Mouse (Mus musculus) cerebellum, adult 2 months (tissue): ENCODE data around the gene Zcchc7. TPM values are rescaled to one million over a fixed set of nuclear protein-coding genes. Genes with fewer than 3 reads are reported as not detected.

ENCODE experiments used
- DNase-seq, 2 experiments: peaks; one replicate each; pipeline ENCODE4 v3.0.0; 2021
- H3K27ac ChIP-seq: fragments of 200-500 bp; 2 replicates; pipeline ENCODE4 v1.5.1; 2012; ENCODE audit warnings: low read length, control low read depth, inconsistent platforms; ENCODE audit not compliant: insufficient read depth
- H3K27me3 ChIP-seq: fragments of 200-500 bp; 2 replicates; pipeline ENCODE4 v1.6.1; 2012; ENCODE audit warnings: inconsistent platforms, mild to moderate bottlenecking, low read length, moderate library complexity; ENCODE audit not compliant: control insufficient read depth, insufficient read depth
- H3K4me1 ChIP-seq: fragments of 200-500 bp; 2 replicates; pipeline ENCODE4 v1.6.1; 2011; ENCODE audit warnings: low read length; ENCODE audit not compliant: control insufficient read depth, insufficient read depth
- H3K4me3 ChIP-seq: fragments of 200-500 bp; replicated peaks from 2 replicates; pipeline ENCODE3; 2011; ENCODE audit warnings: mild to moderate bottlenecking, low read depth, low read length, control low read depth; ENCODE audit not compliant: insufficient read depth
- CTCF ChIP-seq: fragments of 200-500 bp; IDR thresholded peaks from 2 replicates; pipeline ENCODE4 v1.5.1; 2011; ENCODE audit warnings: low read depth, mild to moderate bottlenecking, control low read depth, low read length, moderate library complexity, borderline replicate concordance; ENCODE audit not compliant: insufficient read depth
- POLR2A ChIP-seq: fragments of 200-500 bp; IDR thresholded peaks from 2 replicates; pipeline ENCODE4 v1.6.1; 2011; ENCODE audit warnings: low read length, control low read depth, borderline replicate concordance; ENCODE audit not compliant: insufficient read depth
- WGBS: fragments of 180-500 bp; shearing (Covaris S2); methylation state at CpG from one replicate; pipeline ENCODE4 v1.1.7; 2018; 5-methylcytosine and 5-hydroxymethylcytosine counted together
- polyA plus RNA-seq: library from polyadenylated mRNA; depleted of rRNA; stranded (reverse); fragments of >200 nt; gene quantifications from 2 replicates; pipeline ENCODE4 v1.2.3, GENCODE M21; 2012

The Zcchc7 gene
- polyA plus RNA-seq, 1 experiment, result 58.0 TPM

- no peak overlapping the region for H3K4me3 ChIP-seq
- DNase-seq, result peak in 1 of 2 experiments; percentile 15
- no peak overlapping the region for H3K27ac ChIP-seq
- TF ChIP-seq CTCF (no peak), POLR2A (no peak)
- peaks cover 15% of the 10 kb centered on the region; the same call in 1 of the 2 replicates for H3K27me3 ChIP-seq
- 4% methylated on average over 25 of the region's 25 CpGs for WGBS
- H3K4me1 ChIP-seq, result no peaks in the 10 kb centered on the region
Measured at GRCm38 (mm10) chr4:44711136-44711900, 44.4 kb upstream of the Zcchc7 start.

- Histone ChIP-seq H3K27ac (no peak overlapping the region), H3K4me1 (no peaks in the 10 kb centered on the region), H3K27me3 (peaks cover 15% of the 10 kb centered on the region; the same call in 1 of the 2 replicates), H3K4me3 (no peak overlapping the region)
- TF ChIP-seq POLR2A, result no peak
- no peak for TF ChIP-seq CTCF
- 6% methylated on average over 25 of the region's 25 CpGs for WGBS
- DNase-seq, result peak in 1 of 2 experiments; percentile 18
Measured at GRCm38 (mm10) chr4:44712051-44712700, 43.5 kb upstream of the Zcchc7 start.

GRCm38 (mm10) chr4:44712786-44713553 is 42.7 kb upstream of the Zcchc7 start:
- TF ChIP-seq POLR2A, result no peak
- TF ChIP-seq CTCF, result no peak
- DNase-seq, result peak in 1 of 2 experiments; percentile 39
- WGBS, result 3% methylated on average over 50 of the region's 50 CpGs
- H3K4me1 ChIP-seq, result no peaks in the 10 kb centered on the region
- H3K4me3 ChIP-seq, result no peak overlapping the region
- no peak overlapping the region for H3K27ac ChIP-seq
- peaks cover 15% of the 10 kb centered on the region; the same call in 1 of the 2 replicates for H3K27me3 ChIP-seq

DNA sequence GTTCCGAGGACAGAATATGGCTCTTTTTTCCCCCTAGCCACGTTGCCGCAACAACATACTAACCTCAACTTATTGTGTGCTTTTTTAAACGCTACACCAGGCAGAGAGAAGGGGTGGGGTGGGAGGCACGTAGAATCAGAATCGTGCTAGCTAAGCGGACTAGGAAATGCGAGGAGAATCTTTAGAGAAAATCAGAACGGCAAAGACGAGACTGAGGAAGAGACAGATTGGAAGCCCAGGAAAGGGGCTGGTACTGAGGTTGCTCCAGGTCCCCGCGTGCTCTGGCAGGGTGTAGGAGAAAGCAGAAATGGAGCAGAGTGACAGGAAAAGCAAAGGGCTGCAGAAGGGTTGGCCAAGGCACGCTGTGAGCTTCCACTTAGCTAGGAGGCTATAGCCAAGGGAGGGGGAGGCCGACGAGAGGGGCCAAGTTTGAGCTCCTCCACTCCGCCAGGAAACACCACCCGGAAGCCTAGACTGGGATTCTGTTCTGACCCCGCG is 42.1 kb upstream of the Zcchc7 start:
- peak in 1 of 2 experiments; percentile 16 for DNase-seq
- 2% methylated on average over 19 of the region's 19 CpGs for WGBS
- Histone ChIP-seq H3K4me3 (no peak overlapping the region), H3K4me1 (no peaks in the 10 kb centered on the region), H3K27ac (no peak overlapping the region), H3K27me3 (peaks cover 15% of the 10 kb centered on the region; the same call in 1 of the 2 replicates)
- no peak for TF ChIP-seq CTCF
- TF ChIP-seq POLR2A, result no peak

- no peak for TF ChIP-seq CTCF
- no peak for TF ChIP-seq POLR2A
Measured at GRCm38 (mm10) chr4:44714111-44714621, 41.5 kb upstream of the Zcchc7 start.

DNA sequence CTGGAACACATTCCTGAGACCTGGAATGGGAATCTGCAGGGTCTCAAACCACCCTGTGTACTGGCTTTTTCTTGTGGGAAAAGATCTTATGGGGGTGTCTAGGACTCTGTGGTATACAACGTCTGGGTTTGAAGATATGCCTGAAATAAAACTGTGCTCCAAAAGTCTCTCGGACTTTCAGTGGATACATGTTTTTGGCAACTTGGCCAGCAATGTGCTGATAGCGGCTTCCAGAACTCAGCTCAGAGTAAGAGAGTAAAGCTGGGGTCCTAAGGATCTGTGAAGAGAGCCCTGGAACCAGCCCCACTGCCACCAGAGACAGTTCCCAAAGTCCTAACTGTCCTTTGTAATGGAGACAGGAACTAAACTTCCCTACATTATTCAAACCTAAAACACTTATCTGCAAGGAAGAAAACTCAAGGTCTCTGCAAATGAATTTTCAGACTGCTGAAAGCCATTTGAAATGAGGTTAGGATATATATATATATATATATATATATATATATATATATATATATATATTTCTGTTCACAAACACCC is 40.0 kb upstream of the Zcchc7 start:
- Histone ChIP-seq H3K4me1 (no peaks in the 10 kb centered on the region), H3K27ac (no peak overlapping the region), H3K27me3 (peaks cover 14% of the 10 kb centered on the region; the same call in 1 of the 2 replicates), H3K4me3 (no peak overlapping the region)
- TF ChIP-seq POLR2A, result no peak
- no peak for TF ChIP-seq CTCF
- WGBS, result 19% methylated on average over 3 of the region's 3 CpGs
- no peak for DNase-seq

More at GRCm38 (mm10) chr4:44714111-44714621, 41.5 kb upstream of the Zcchc7 start:
- no peak overlapping the region for H3K4me3 ChIP-seq
- no peaks in the 10 kb centered on the region for H3K4me1 ChIP-seq
- H3K27me3 ChIP-seq, result peaks cover 15% of the 10 kb centered on the region; the same call in 1 of the 2 replicates
- no peak overlapping the region for H3K27ac ChIP-seq
- peak in 1 of 2 experiments; percentile 13 for DNase-seq
- 3% methylated on average over 27 of the region's 27 CpGs for WGBS

- Histone ChIP-seq H3K27me3 (peaks cover 12% of the 10 kb centered on the region; the same call in 1 of the 2 replicates), H3K27ac (no peak overlapping the region), H3K4me3 (no peak overlapping the region), H3K4me1 (no peaks in the 10 kb centered on the region)
- TF ChIP-seq CTCF (no peak), POLR2A (no peak)
- 15% methylated on average over 10 of the region's 10 CpGs for WGBS
- DNase-seq, result no peak
Measured at GRCm38 (mm10) chr4:44716391-44716790, 39.3 kb upstream of the Zcchc7 start.

- no peak overlapping the region for H3K4me3 ChIP-seq
- DNase-seq, result no peak
- TF ChIP-seq POLR2A (no peak), CTCF (no peak)
- H3K4me1 ChIP-seq, result no peaks in the 10 kb centered on the region
- peaks cover 10% of the 10 kb centered on the region; the same call in 1 of the 2 replicates for H3K27me3 ChIP-seq
- 84% methylated on average over 3 of the region's 3 CpGs for WGBS
- no peak overlapping the region for H3K27ac ChIP-seq
Measured at GRCm38 (mm10) chr4:44717676-44718075, 38.0 kb upstream of the Zcchc7 start.
